Mouse (Mus musculus): Measurements from ENCODE around the gene Tubb5. TPM values are rescaled to one million over a fixed set of nuclear protein-coding genes. Genes with fewer than 3 reads are reported as not detected.
A peak's percentile ranks its signal among the peaks of the same experiment; 100 is the strongest.

Tubb5 gene
- polyA plus RNA-seq (2015; fragmentation: Nextera tagmentation; extraction: Ambion mirVana), result 567 and 662 TPM in 2 replicates

GRCm38 (mm10) chr17:35838122-35838544 lies at the start of gene Tubb5:
Gene Tubb5 (minus strand): TSS chr17:35838306.
- Histone ChIP-seq H3K27me3 (no peaks in the 10 kb centered on the region), H3K9ac (peak within 1 kb of the TSS; percentile 85), H3K4me3 (peak within 1 kb of the TSS; percentile 68), H3K4me1 (replicated peaks) (peaks cover 47% of the 10 kb centered on the region), H3K27ac (peak within 1 kb of the TSS; percentile 96), H3K36me3 (peaks cover 30% of the 10 kb centered on the region), H3K4me2 (peak within 1 kb of the TSS; percentile 77), H3K9me3 (replicated peaks) (no peaks in the 10 kb centered on the region)
- peak; percentile 74 for ATAC-seq (replicated peaks; ENCODE audit: insufficient number of reproducible peaks, insufficient read depth, low FRiP score, low read depth)
- under 1% methylated on average over 29 of the region's 29 CpGs for WGBS

GRCm38 (mm10) chr17:35887725-35888124 lies 49.6 kb upstream of the Tubb5 start:
- no peaks in the 10 kb centered on the region for H3K4me1 ChIP-seq (replicated peaks)
- 66% methylated on average over 16 of the region's 17 CpGs for WGBS

GRCm38 (mm10) chr17:35883777-35884176 lies 45.7 kb upstream of the Tubb5 start:
- Histone ChIP-seq H3K9me3 (replicated peaks) (no peaks in the 10 kb centered on the region), H3K27ac (no peak overlapping the region), H3K36me3 (peaks cover 67% of the 10 kb centered on the region), H3K9ac (no peak overlapping the region), H3K27me3 (no peaks in the 10 kb centered on the region), H3K4me1 (replicated peaks) (peaks cover 15% of the 10 kb centered on the region), H3K4me2 (no peak overlapping the region), H3K4me3 (no peak overlapping the region)
- no peak for ATAC-seq (replicated peaks; ENCODE audit: insufficient number of reproducible peaks, insufficient read depth, low FRiP score, low read depth)
- 95% methylated on average over 14 of the region's 14 CpGs for WGBS

More at GRCm38 (mm10) chr17:35887725-35888124, 49.6 kb upstream of the Tubb5 start:
- no peak for ATAC-seq (replicated peaks; ENCODE audit: insufficient number of reproducible peaks, insufficient read depth, low FRiP score, low read depth)
- Histone ChIP-seq H3K4me2 (no peak overlapping the region), H3K9me3 (replicated peaks) (no peaks in the 10 kb centered on the region), H3K27me3 (no peaks in the 10 kb centered on the region), H3K36me3 (peaks cover 88% of the 10 kb centered on the region), H3K9ac (no peak overlapping the region), H3K4me3 (no peak overlapping the region), H3K27ac (no peak overlapping the region)

GRCm38 (mm10) chr17:35882924-35883323 lies 44.8 kb upstream of the Tubb5 start:
- no peak overlapping the region for H3K4me2 ChIP-seq
- H3K27ac ChIP-seq, result no peak overlapping the region
- no peak for ATAC-seq (replicated peaks; ENCODE audit: insufficient number of reproducible peaks, insufficient read depth, low FRiP score, low read depth)
- no peak overlapping the region for H3K9ac ChIP-seq
- H3K4me1 ChIP-seq (replicated peaks), result peaks cover 15% of the 10 kb centered on the region
- no peaks in the 10 kb centered on the region for H3K9me3 ChIP-seq (replicated peaks)
- H3K4me3 ChIP-seq, result no peak overlapping the region
- 92% methylated on average over 17 of the region's 17 CpGs for WGBS
- H3K36me3 ChIP-seq, result peaks cover 58% of the 10 kb centered on the region
- H3K27me3 ChIP-seq, result no peaks in the 10 kb centered on the region

GRCm38 (mm10) chr17:35879245-35880057 lies 41.3 kb upstream of the Tubb5 start, which contains the start of gene Dhx16:
Gene Dhx16 (plus strand): TSS chr17:35879819.
- 7% methylated on average over 57 of the region's 66 CpGs for WGBS
- peak; percentile 84 for ATAC-seq (replicated peaks; ENCODE audit: insufficient number of reproducible peaks, insufficient read depth, low FRiP score, low read depth)
- Histone ChIP-seq H3K27ac (peak within 1 kb of the TSS; percentile 59), H3K9me3 (replicated peaks) (no peaks in the 10 kb centered on the region), H3K4me1 (replicated peaks) (peaks cover 15% of the 10 kb centered on the region), H3K9ac (peak within 1 kb of the TSS; percentile 84), H3K27me3 (no peaks in the 10 kb centered on the region), H3K4me3 (peak within 1 kb of the TSS; percentile 86), H3K4me2 (peak within 1 kb of the TSS; percentile 74), H3K36me3 (peaks cover 47% of the 10 kb centered on the region)

- H3K4me1 ChIP-seq (replicated peaks), result peaks cover 37% of the 10 kb centered on the region
- H3K9me3 ChIP-seq (replicated peaks), result no peaks in the 10 kb centered on the region
- peaks cover 23% of the 10 kb centered on the region for H3K36me3 ChIP-seq
- H3K9ac ChIP-seq, result no peak overlapping the region
- H3K27me3 ChIP-seq, result no peaks in the 10 kb centered on the region
- H3K4me2 ChIP-seq, result no peak overlapping the region
- no peak for ATAC-seq (replicated peaks; ENCODE audit: insufficient number of reproducible peaks, insufficient read depth, low FRiP score, low read depth)
- no peak overlapping the region for H3K27ac ChIP-seq
- WGBS, result 74% methylated on average over 6 of the region's 6 CpGs
- H3K4me3 ChIP-seq, result no peak overlapping the region
These were observed 36.6 kb upstream of the Tubb5 start for GRCm38 (mm10) chr17:35874721-35875120.

GRCm38 (mm10) chr17:35873774-35874519 lies 35.8 kb upstream of the Tubb5 start:
- ATAC-seq (replicated peaks; ENCODE audit: insufficient number of reproducible peaks, insufficient read depth, low FRiP score, low read depth), result peak; percentile 18; the same call in 1 of the 2 replicates
- Histone ChIP-seq H3K4me3 (0 out of 2 replicates have a peak overlapping the region, but pooled peaks have one; percentile 7), H3K27me3 (no peaks in the 10 kb centered on the region), H3K27ac (peak overlapping the region; percentile 4; the same call in 1 of the 2 replicates), H3K4me2 (peak overlapping the region; percentile 43), H3K9me3 (replicated peaks) (no peaks in the 10 kb centered on the region), H3K9ac (0 out of 2 replicates have a peak overlapping the region, but pooled peaks have one; percentile 28), H3K36me3 (peaks cover 23% of the 10 kb centered on the region), H3K4me1 (replicated peaks) (peaks cover 42% of the 10 kb centered on the region)
- 23% methylated on average over 21 of the region's 21 CpGs for WGBS

GRCm38 (mm10) chr17:35870884-35871696 lies 33.0 kb upstream of the Tubb5 start:
- H3K4me1 ChIP-seq (replicated peaks), result peaks cover 64% of the 10 kb centered on the region
- H3K9me3 ChIP-seq (replicated peaks), result no peaks in the 10 kb centered on the region
- no peaks in the 10 kb centered on the region for H3K27me3 ChIP-seq
- ATAC-seq (replicated peaks; ENCODE audit: insufficient number of reproducible peaks, insufficient read depth, low FRiP score, low read depth), result no peak
- peaks cover 19% of the 10 kb centered on the region for H3K36me3 ChIP-seq
- H3K27ac ChIP-seq, result peak overlapping the region; percentile 99
- H3K9ac ChIP-seq, result peak overlapping the region; percentile 81; the same call in 1 of the 2 replicates
- H3K4me3 ChIP-seq, result peak overlapping the region; percentile 77
- WGBS, result 44% methylated on average over 8 of the region's 8 CpGs
- peak overlapping the region; percentile 94 for H3K4me2 ChIP-seq

- Histone ChIP-seq H3K9me3 (replicated peaks) (no peaks in the 10 kb centered on the region), H3K9ac (peak overlapping the region; percentile 81), H3K36me3 (peaks cover 14% of the 10 kb centered on the region), H3K27ac (peak overlapping the region; percentile 99), H3K4me1 (replicated peaks) (peaks cover 64% of the 10 kb centered on the region), H3K4me3 (peak overlapping the region; percentile 77), H3K27me3 (no peaks in the 10 kb centered on the region), H3K4me2 (peak overlapping the region; percentile 94)
- 33% methylated on average over 9 of the region's 9 CpGs for WGBS
- peak; percentile 4; the same call in 1 of the 2 replicates for ATAC-seq (replicated peaks; ENCODE audit: insufficient number of reproducible peaks, insufficient read depth, low FRiP score, low read depth)
These were observed 32.2 kb upstream of the Tubb5 start for GRCm38 (mm10) chr17:35870151-35870883.

GRCm38 (mm10) chr17:35869346-35870067 lies 31.4 kb upstream of the Tubb5 start:
- H3K36me3 ChIP-seq, result peaks cover 6% of the 10 kb centered on the region
- peak overlapping the region; percentile 81 for H3K9ac ChIP-seq
- WGBS, result 6% methylated on average over 7 of the region's 7 CpGs
- H3K4me2 ChIP-seq, result peak overlapping the region; percentile 94
- H3K4me1 ChIP-seq (replicated peaks), result peaks cover 71% of the 10 kb centered on the region
- H3K4me3 ChIP-seq, result peak overlapping the region; percentile 77
- ATAC-seq (replicated peaks; ENCODE audit: insufficient number of reproducible peaks, insufficient read depth, low FRiP score, low read depth), result no peak
- H3K27me3 ChIP-seq, result no peaks in the 10 kb centered on the region
- peak overlapping the region; percentile 99 for H3K27ac ChIP-seq
- no peaks in the 10 kb centered on the region for H3K9me3 ChIP-seq (replicated peaks)

Measured in heart, embryonic 15.5 days (tissue).